Comparison of ENCODE assay signal across 35 mouse cellular contexts in genomic region chr2:147339796-147340195, GRCm38 (mm10). TPM values are rescaled to one million over a fixed set of nuclear protein-coding genes. Genes with fewer than 3 reads are reported as not detected.
DNase-seq lines count a peak whose midpoint lies in the region; ATAC-seq lines count a peak whose summit lies in the region.
"Had no signal": no experiment of that assay in that cellular context is flagged by ENCODE, and none has a peak within 500 bp of the region (broad histone marks: within the 10 kb centered on the region; RNA-seq: fewer than 3 reads in every experiment).

No protein-coding gene starts in this region.

- H3K27ac ChIP-seq in neural tube, embryonic 11.5 days (ENCODE audit: low read depth, low read length) = no peak overlapping the region
- H3K27ac ChIP-seq: forebrain, embryonic 10.5 days; forebrain, embryonic 15.5 days; hindbrain, embryonic 15.5 days; intestine, embryonic 15.5 days; kidney, postnatal 0 days; liver, embryonic 14.5 days; neural tube, embryonic 12.5 days; stomach, postnatal 0 days had no signal

- no peak overlapping the region for H3K4me2 ChIP-seq in neural tube, embryonic 11.5 days (ENCODE audit: low read depth)
- H3K4me2 ChIP-seq: forebrain, embryonic 15.5 days; heart, embryonic 11.5 days; hindbrain, embryonic 15.5 days; intestine, embryonic 15.5 days; midbrain, embryonic 11.5 days; neural tube, embryonic 12.5 days had no signal

- WGBS in neural tube, embryonic 11.5 days = 75% methylated on average over 4 of the region's 4 CpGs

- no peaks in the 10 kb centered on the region for H3K36me3 ChIP-seq in neural tube, embryonic 11.5 days (ENCODE audit: control insufficient read depth, insufficient read depth, low read length)
- H3K36me3 ChIP-seq: forebrain, embryonic 10.5 days; forebrain, embryonic 15.5 days; hindbrain, embryonic 15.5 days; intestine, embryonic 15.5 days; neural tube, embryonic 12.5 days had no signal

- no peak overlapping the region for H3K9ac ChIP-seq in neural tube, embryonic 11.5 days (ENCODE audit: low read length)
- H3K9ac ChIP-seq: forebrain, embryonic 15.5 days; hindbrain, embryonic 15.5 days; intestine, embryonic 15.5 days; liver, embryonic 14.5 days; neural tube, embryonic 12.5 days had no signal

- no peaks in the 10 kb centered on the region for H3K27me3 ChIP-seq in neural tube, embryonic 11.5 days (ENCODE audit: control insufficient read depth, insufficient read depth, low read length)
- H3K27me3 ChIP-seq: forebrain, embryonic 15.5 days; hindbrain, embryonic 15.5 days; neural tube, embryonic 12.5 days had no signal

- ATAC-seq in neural tube, embryonic 11.5 days (ENCODE audit: insufficient read depth, low FRiP score, low TSS enrichment) = no peak
- ATAC-seq: CD4-positive, CD25-positive, alpha-beta regulatory T cell, adult 4 months; forebrain, embryonic 15.5 days; intestine, embryonic 15.5 days had no signal

- DNase-seq in embryo, embryonic 11 days = peak; percentile 5
- DNase-seq in embryo, embryonic 9.5 days (ENCODE audit: extremely low spot score) = no peak
- peak; percentile 49 for DNase-seq in left cerebral cortex, postnatal 4 days
- DNase-seq in left cerebral cortex, postnatal 14 days (ENCODE audit: low spot score in 2 of 2) = no peak
- peak; percentile 34 for DNase-seq in neural tube, embryonic 11.5 days (ENCODE audit: low spot score)
- DNase-seq in neural tube, embryonic 10.5 days (ENCODE audit: extremely low spot score, low spot score) = no peak
- no peak for DNase-seq in layer of hippocampus, postnatal 10 days (ENCODE audit: low spot score in 2 of 2)
- DNase-seq in B cell, adult 2 months = no peak
- DNase-seq: adrenal gland, postnatal 25 days; cerebellum, adult 8-10 months; gastrocnemius, postnatal 25 days; heart, adult 18-20 months; heart, postnatal 4 days; kidney, adult 2 months; kidney, postnatal 4 days; liver; lung, adult 2 months; right cerebral cortex, adult 18-20 months; thymus, adult 18-20 months; thymus, postnatal 25 days had no signal

- H3K4me1 ChIP-seq in neural tube, embryonic 11.5 days (ENCODE audit: control insufficient read depth, insufficient read depth, low read length) = no peaks in the 10 kb centered on the region
- H3K4me1 ChIP-seq: forebrain, embryonic 10.5 days; forebrain, embryonic 15.5 days; intestine, embryonic 15.5 days; neural tube, embryonic 12.5 days had no signal

- no peaks in the 10 kb centered on the region for H3K9me3 ChIP-seq in neural tube, embryonic 11.5 days (ENCODE audit: control insufficient read depth, low read length)
- H3K9me3 ChIP-seq: forebrain, embryonic 10.5 days; forebrain, embryonic 15.5 days; hindbrain, embryonic 15.5 days; intestine, embryonic 15.5 days; neural tube, embryonic 12.5 days had no signal

- intact Hi-C loops in left cerebral cortex, postnatal 4 days (cut with DNase I) = no loop called here
- intact Hi-C loops in left cerebral cortex, postnatal 14 days (cut with DNase I) = no loop called here

- no peak overlapping the region for H3K4me3 ChIP-seq in neural tube, embryonic 11.5 days (ENCODE audit: low read depth, low read length)
- H3K4me3 ChIP-seq: forebrain, embryonic 10.5 days; forebrain, embryonic 15.5 days; hindbrain, embryonic 15.5 days; intestine, embryonic 15.5 days; neural tube, embryonic 12.5 days had no signal

RNA-seq across cellular contexts. Expression of gene Pax1, which starts 21.9 kb away (rescaled TPM):
- not detected for total RNA-seq in left cerebral cortex, postnatal 4 days (2021)
- not detected for total RNA-seq in left cerebral cortex, postnatal 14 days (2021)
- polyA plus RNA-seq in neural tube, embryonic 11.5 days (2014; fragmentation: Nextera tagmentation; extraction: Ambion mirVana) = 17.0 and 26.4 TPM in 2 replicates
- not detected for total RNA-seq in layer of hippocampus, postnatal 10 days (2021)
- total RNA-seq: adrenal gland, postnatal 25 days; gastrocnemius, adult 18-20 months; gastrocnemius, postnatal 25 days; heart, adult 18-20 months; heart, postnatal 4 days; layer of hippocampus, adult 8-10 months; left cerebral cortex, postnatal 25 days; megakaryocyte progenitor cell, adult 5-6 weeks had no signal
- polyA plus RNA-seq: CD4-positive, CD25-positive, alpha-beta regulatory T cell, adult 4 months; forebrain, embryonic 15.5 days; hindbrain, embryonic 15.5 days; intestine, embryonic 15.5 days; kidney, postnatal 0 days; liver, embryonic 14.5 days; stomach, postnatal 0 days had no signal

Comparison
In these comparisons a context has a peak if more than half of its experiments do, and no peak if none do; other contexts are left out.
1. DNase-seq: peak in embryo, embryonic 11 days (single experiment), left cerebral cortex, postnatal 4 days (single experiment) and neural tube, embryonic 11.5 days (single experiment); none in embryo, embryonic 9.5 days (single experiment), left cerebral cortex, postnatal 14 days (0 of 2), neural tube, embryonic 10.5 days (single experiment), layer of hippocampus, postnatal 10 days (0 of 2) and B cell, adult 2 months (0 of 2).